Mouse (Mus musculus) retina, postnatal 7 days (tissue): Measurements from ENCODE around the gene Gas2l2.

ENCODE experiments used
- DNase-seq: peaks from one replicate; pipeline ENCODE4 v3.0.0-alpha.2; 2012; ENCODE audit warnings: low read depth, low spot score

Gene Gas2l2

DNA sequence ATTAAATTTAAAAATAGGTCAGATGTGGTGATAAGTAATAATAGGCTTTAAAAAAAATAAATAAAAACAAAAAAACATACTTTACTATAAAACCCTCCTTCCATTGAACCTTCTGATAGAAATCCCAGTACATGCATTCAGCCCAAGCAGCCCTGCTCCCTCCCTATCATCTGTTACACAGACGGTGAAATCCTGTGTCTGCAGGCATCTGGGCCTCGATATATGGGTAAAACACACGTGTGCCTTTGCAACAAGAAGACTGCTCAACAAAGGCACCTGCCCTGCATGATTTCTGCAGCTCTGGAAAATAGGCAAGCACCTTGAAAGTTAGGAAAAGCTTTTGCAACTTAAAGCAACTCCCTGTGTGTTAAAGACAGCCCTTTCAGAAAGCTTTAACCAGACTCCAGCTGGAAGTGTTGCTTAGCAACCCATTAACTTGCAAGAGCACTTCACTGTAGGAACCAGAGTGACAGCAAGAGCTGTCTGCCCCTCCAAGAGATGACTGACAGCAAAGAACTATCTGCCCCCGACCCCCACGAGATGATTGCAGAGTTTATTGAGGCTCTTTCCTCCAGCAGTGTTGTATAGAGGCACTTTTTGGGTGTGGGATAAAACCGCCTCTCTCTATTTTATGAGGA is 34.3 kb downstream of the Gas2l2 start:
- DNase-seq = no peak

- DNase-seq = no peak
Observed at GRCm38 (mm10) chr11:83393062-83393461, 36.2 kb downstream of the Gas2l2 start.

DNA sequence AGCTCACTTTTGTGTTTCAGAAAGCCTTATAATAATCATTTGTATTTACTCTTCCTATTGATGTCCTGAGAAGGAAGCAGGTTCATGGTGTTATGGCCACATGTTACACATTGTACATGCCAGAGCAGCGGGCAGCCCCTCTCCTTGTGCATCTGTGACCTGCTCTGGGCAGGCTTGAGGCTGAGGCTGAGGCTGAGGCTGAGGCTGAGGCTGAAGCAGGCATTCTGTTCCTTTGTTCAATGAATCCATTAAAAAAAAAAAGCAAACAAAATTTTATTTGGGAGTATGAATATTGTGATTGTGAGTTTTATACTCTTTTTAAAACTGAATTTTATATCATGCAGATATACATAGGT is 45.7 kb downstream of the Gas2l2 start:
- no peak for DNase-seq

DNA sequence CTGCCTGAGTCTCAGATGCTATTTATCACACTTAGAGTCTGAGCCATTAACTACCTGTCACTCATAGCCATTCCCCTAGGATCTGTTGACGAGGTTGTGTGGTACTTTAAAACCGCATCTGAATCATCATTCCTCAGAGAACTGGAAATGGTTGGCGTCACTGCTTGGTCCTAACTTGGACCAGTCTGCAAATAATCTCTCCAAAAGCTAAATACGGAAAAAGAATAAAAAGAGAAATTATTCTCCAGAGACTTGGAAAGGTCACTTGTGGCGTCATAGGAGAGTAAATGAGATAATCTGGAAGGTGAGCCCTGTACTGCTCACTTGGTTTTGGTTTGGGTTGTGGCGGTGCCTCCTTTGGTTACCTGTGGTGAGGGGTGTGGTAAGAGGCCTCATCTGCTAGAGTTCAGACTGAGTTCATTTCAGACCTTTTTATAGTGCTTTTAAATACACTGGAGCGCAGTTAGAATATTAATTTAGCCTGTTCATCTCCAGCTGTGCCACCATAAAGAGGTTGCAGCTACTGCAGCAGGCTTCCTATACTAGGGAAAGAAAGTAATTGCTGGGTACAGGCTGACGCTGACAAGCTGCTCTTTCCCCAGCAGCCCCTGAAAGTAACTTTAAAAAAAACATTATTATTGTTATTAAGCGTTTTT is 46.3 kb downstream of the Gas2l2 start:
- no peak for DNase-seq

- no peak for DNase-seq
Observed at GRCm38 (mm10) chr11:83379745-83380341, 49.4 kb downstream of the Gas2l2 start.
